Mouse (Mus musculus) embryonic facial prominence, embryonic 10.5 days (tissue): Measurements from ENCODE around the gene Fcna. TPM values are rescaled to one million over a fixed set of nuclear protein-coding genes. Genes with fewer than 3 reads are reported as not detected.

Experiments
- DNase-seq: peaks from one replicate; pipeline ENCODE4 v3.0.0-alpha.2; 2017; ENCODE audit warnings: low spot score
- H3K27ac ChIP-seq: fragments of 300-500 bp; sonication (generic); replicated peaks from 2 replicates; pipeline ENCODE4 v1.5.1; 2016; ENCODE audit warnings: mild to moderate bottlenecking
- H3K27me3 ChIP-seq: fragments of 300-500 bp; sonication (generic); replicated peaks from 2 replicates; pipeline ENCODE4 v1.6.1; 2016; ENCODE audit warnings: low read depth, mild to moderate bottlenecking; ENCODE audit not compliant: poor library complexity, severe bottlenecking
- H3K36me3 ChIP-seq: fragments of 300-500 bp; sonication (generic); replicated peaks from 2 replicates; pipeline ENCODE4 v1.6.1; 2016; ENCODE audit warnings: mild to moderate bottlenecking, moderate library complexity
- H3K4me1 ChIP-seq: fragments of 300-500 bp; sonication (generic); 2 replicates; pipeline ENCODE4 v1.6.1; 2016
- H3K4me3 ChIP-seq: fragments of 300-500 bp; sonication (generic); 2 replicates; pipeline ENCODE4 v1.5.1; 2016; ENCODE audit warnings: mild to moderate bottlenecking, moderate library complexity
- H3K9me3 ChIP-seq: fragments of 300-500 bp; sonication (generic); 2 replicates; pipeline ENCODE4 v1.6.1; 2016; ENCODE audit warnings: mild to moderate bottlenecking
- WGBS: fragments of 180-500 bp; shearing (Covaris S2); methylation state at CpG from one replicate; pipeline ENCODE4 v1.1.7; 2016; 5-methylcytosine and 5-hydroxymethylcytosine counted together
- polyA plus RNA-seq: library from polyadenylated mRNA; unstranded; fragments of >200 nt; fragmentation: Nextera tagmentation; extraction: Ambion mirVana; gene quantifications from 2 replicates; pipeline ENCODE4 v1.2.1, GENCODE M21; 2016

The Fcna gene
- polyA plus RNA-seq, 1 experiment from 2014 or later: 0.49 TPM

DNA sequence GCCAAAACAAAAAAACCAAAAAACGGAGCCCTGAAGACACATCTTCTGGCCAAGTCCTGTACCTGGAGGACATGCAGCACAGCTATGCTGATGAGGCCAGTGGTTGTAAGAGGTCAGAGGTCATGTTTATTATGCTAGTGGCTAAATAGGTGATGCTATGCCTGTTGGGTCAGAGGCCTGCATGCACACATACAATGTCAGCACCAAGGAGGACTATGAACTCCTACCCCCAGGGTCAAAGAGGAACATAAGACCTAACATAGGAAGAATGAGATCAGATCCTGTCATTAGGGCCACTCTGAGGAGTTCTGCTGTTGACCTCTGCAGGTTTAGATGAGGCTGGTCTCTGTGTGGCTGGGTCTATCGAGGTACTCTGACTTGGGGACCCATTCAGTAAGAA is 27.8 kb downstream of the Fcna start:
- WGBS: 87% methylated on average over 2 of the region's 2 CpGs
- no peak overlapping the region for H3K4me3 ChIP-seq
- no peak overlapping the region for H3K27ac ChIP-seq
- no peak for DNase-seq
- H3K27me3 ChIP-seq: no peaks in the 10 kb centered on the region
- no peaks in the 10 kb centered on the region for H3K9me3 ChIP-seq
- H3K4me1 ChIP-seq: no peaks in the 10 kb centered on the region
- H3K36me3 ChIP-seq: peaks cover 96% of the 10 kb centered on the region

DNA sequence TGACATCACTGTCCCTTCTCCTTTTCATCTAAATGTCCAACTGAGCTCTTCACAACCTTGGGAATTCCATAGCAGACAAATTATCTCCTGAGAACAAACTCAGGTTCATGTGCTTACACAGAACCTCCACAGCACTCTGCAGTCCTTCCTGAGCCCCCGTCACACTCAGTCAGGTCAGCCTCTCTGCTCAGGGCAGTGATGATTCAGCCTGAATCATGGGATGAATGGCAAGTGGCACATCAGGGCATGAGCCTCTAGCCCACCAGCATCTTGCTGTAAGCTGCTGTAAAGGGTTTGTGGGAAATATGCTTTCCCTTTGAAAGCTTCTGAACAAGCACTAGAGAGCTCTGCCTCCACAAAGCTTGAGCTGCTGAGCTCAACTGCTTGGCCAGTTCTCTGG is 29.1 kb downstream of the Fcna start:
- H3K27me3 ChIP-seq: no peaks in the 10 kb centered on the region
- no peak for DNase-seq
- H3K36me3 ChIP-seq: peaks cover 99% of the 10 kb centered on the region
- WGBS: 88% methylated on average over 1 of the region's 1 CpGs
- no peak overlapping the region for H3K27ac ChIP-seq
- H3K4me1 ChIP-seq: no peaks in the 10 kb centered on the region
- no peak overlapping the region for H3K4me3 ChIP-seq
- H3K9me3 ChIP-seq: no peaks in the 10 kb centered on the region

DNA sequence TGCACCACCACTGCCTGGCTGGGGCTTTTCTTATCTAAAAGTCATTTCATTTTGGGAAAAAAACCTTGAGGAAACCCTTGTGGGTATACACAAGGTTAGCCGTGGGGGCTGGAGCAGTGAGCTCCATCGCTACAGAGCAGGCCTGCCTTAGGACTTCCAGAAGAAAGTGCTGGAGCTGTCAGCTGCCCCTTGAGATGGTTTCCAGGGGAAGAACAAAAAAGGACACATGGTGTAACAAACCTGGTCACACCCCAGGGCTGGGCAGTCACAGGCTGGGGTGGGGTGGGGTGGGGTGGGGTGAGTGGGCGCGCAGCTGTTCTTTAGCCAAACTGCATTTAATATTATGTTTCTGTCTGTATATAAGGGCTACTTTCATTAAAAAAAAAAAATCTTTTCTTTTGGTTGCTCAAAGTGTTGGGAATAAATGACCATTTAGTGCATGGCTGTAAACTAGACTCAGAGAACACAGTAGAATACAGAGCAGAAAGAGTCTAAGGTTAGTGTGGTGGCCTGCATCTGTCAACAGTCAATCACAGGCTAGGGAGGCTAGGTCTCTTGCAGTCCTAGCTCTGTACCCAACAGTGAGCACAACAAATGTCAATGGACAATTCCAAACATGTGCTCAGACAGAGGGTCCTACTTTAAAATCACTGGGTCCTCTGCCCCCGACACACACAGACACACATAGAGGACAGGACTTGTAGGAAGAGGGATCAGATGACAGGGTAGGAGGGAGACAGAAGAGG is 30.9 kb downstream of the Fcna start:
- Histone ChIP-seq H3K36me3 (peaks cover 99% of the 10 kb centered on the region), H3K27me3 (no peaks in the 10 kb centered on the region), H3K27ac (no peak overlapping the region), H3K4me3 (no peak overlapping the region), H3K4me1 (no peaks in the 10 kb centered on the region), H3K9me3 (no peaks in the 10 kb centered on the region)
- WGBS: 94% methylated on average over 5 of the region's 5 CpGs
- no peak for DNase-seq

DNA sequence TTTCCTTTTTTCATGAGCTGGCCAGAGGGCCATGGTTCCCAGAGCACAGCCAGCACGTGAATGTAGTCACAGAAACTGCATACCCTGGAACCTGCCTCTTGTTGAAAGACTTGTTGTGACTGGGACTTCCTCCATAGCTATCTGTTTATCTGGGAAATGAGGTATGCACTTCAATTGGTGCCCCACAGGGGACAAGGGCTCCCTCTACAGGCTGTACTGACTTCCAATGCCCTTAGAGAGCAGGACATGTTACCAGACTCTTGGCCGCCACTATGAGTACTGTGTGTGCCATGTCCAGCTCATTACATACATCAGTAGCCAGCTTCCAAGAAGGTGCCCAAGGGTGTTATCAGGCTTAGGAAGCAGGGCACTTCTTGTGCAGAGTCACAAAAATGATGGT is 36.0 kb downstream of the Fcna start:
- WGBS: 84% methylated on average over 2 of the region's 2 CpGs
- peaks cover 99% of the 10 kb centered on the region for H3K36me3 ChIP-seq
- H3K27ac ChIP-seq: no peak overlapping the region
- H3K9me3 ChIP-seq: no peaks in the 10 kb centered on the region
- DNase-seq: no peak
- H3K4me1 ChIP-seq: no peaks in the 10 kb centered on the region
- no peaks in the 10 kb centered on the region for H3K27me3 ChIP-seq
- H3K4me3 ChIP-seq: no peak overlapping the region

DNA sequence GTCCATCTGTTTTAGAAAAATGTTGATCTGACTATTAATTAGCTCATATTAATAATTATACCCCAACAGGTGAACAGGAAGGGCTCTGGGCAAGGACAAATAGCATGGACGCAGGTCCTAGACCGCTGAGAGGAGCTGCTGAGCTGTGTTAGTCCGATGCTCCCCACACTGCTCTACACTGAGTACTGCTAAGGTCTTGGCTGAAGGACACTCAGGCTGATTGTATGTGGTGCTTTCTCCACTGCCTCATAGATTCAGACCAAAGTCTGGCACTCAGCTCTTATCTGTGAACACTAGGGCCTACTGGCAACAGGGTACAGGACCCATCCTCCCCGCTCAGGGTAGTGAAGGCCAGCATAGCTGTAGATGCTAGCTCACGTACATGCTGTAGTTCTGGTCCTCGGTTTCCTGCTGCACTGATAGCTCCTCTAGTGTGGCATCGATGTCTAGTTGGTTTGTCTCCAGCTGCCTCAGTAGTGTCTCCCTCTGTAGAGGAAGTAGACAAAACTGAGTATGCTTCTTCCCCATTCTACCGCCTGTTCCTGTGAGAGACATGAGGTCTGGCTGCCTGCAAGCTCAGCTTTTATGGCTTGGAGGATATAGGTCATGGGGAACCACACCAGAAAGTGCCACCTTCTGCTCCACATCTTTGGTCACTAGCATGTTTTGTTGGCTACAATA is 39.5 kb downstream of the Fcna start:
- H3K4me1 ChIP-seq: no peaks in the 10 kb centered on the region
- peaks cover 100% of the 10 kb centered on the region for H3K36me3 ChIP-seq
- 93% methylated on average over 8 of the region's 8 CpGs for WGBS
- H3K27ac ChIP-seq: no peak overlapping the region
- H3K9me3 ChIP-seq: no peaks in the 10 kb centered on the region
- DNase-seq: no peak
- no peak overlapping the region for H3K4me3 ChIP-seq
- no peaks in the 10 kb centered on the region for H3K27me3 ChIP-seq

DNA sequence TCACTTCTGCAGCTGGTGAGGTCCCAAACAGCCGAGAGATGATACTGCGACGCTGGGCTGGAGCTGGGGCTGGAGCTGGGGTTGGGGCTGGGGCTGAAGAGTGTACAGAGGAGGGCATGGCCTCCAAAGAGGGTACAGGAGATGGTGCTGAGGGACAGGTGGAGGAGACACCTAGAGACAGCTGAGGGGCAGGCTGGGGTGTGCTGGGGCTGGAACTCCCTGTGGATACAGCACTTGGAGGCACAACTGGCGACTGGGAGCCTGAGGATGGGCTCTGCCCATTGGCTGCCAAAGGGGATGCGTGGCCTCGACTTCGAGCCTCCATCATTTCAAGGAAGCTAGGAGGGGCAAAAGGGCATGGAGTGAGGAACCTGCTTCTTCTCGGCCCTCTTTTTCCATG is 40.5 kb downstream of the Fcna start:
- Histone ChIP-seq H3K4me3 (no peak overlapping the region), H3K27ac (no peak overlapping the region), H3K27me3 (no peaks in the 10 kb centered on the region), H3K36me3 (peaks cover 96% of the 10 kb centered on the region), H3K4me1 (peaks cover 9% of the 10 kb centered on the region), H3K9me3 (no peaks in the 10 kb centered on the region)
- no peak for DNase-seq
- 95% methylated on average over 8 of the region's 8 CpGs for WGBS

DNA sequence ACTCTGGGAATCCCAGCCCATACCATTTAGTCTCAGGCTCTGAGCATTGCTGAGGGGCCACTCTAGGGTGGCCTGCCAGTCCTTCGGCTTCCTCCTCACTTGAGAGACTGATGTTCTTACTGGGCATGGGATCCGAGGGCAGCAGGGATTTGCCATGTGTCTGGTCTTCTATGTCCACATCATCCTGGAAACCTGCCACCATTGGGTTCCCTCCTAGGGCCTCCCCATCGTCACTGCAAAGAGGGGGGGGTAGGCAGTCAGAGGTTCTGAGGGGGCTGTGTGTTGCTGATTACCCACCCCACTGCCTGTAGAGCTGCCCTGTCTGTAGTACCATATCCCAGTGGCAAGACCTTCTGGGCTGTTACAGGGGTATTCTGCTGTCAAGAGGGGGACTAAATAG is 42.2 kb downstream of the Fcna start:
- Histone ChIP-seq H3K27me3 (peaks cover 8% of the 10 kb centered on the region), H3K27ac (no peak overlapping the region), H3K4me3 (no peak overlapping the region), H3K36me3 (peaks cover 79% of the 10 kb centered on the region), H3K9me3 (no peaks in the 10 kb centered on the region), H3K4me1 (peaks cover 22% of the 10 kb centered on the region)
- no peak for DNase-seq
- WGBS: 88% methylated on average over 3 of the region's 3 CpGs

DNA sequence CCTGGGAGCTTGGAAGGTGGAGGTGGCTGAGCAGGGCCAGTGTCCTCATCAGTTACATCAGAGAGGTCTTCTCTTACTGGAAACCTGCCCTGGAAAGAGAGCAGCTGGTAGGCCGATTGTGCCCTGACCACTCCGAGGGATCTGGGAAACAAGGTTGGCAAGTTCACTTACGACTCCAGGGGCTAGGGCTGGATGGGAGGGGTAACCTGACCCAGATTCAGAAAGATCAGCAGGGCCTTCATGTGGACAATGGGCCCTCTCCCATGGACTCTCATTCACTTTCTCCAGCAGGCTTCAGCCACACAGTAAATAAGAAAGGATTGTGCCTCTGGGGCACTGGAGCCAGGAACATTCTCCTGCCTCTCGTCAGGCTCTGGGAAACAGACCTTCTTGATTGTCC is 43.0 kb downstream of the Fcna start:
- peaks cover 72% of the 10 kb centered on the region for H3K36me3 ChIP-seq
- H3K4me1 ChIP-seq: peaks cover 23% of the 10 kb centered on the region
- peaks cover 16% of the 10 kb centered on the region for H3K27me3 ChIP-seq
- H3K9me3 ChIP-seq: no peaks in the 10 kb centered on the region
- no peak overlapping the region for H3K27ac ChIP-seq
- H3K4me3 ChIP-seq: no peak overlapping the region
- no peak for DNase-seq
- 81% methylated on average over 4 of the region's 4 CpGs for WGBS

DNA sequence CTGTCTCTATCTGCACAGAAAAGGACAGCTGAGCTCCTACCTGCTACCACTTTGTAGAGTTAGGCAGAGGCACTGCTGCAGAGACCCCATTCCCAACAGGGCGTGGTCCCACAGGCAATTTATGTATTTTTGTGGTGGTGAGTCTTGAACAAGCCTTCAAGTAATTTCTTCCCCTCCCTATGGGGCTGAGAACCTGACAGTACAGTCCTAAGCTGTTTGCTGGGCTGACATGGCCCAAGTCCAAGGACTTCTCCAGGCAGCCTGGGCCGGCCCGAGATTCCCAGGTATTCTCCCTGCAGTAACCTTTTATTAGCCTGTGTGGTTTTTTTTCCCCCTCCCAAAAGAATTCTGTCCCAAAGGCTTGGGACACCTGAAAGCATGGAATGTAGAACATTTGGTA is 43.7 kb downstream of the Fcna start:
- WGBS: 94% methylated on average over 3 of the region's 3 CpGs
- no peak for DNase-seq
- Histone ChIP-seq H3K9me3 (no peaks in the 10 kb centered on the region), H3K4me3 (no peak overlapping the region), H3K4me1 (peaks cover 30% of the 10 kb centered on the region), H3K27ac (no peak overlapping the region), H3K36me3 (peaks cover 65% of the 10 kb centered on the region), H3K27me3 (peaks cover 23% of the 10 kb centered on the region)

DNA sequence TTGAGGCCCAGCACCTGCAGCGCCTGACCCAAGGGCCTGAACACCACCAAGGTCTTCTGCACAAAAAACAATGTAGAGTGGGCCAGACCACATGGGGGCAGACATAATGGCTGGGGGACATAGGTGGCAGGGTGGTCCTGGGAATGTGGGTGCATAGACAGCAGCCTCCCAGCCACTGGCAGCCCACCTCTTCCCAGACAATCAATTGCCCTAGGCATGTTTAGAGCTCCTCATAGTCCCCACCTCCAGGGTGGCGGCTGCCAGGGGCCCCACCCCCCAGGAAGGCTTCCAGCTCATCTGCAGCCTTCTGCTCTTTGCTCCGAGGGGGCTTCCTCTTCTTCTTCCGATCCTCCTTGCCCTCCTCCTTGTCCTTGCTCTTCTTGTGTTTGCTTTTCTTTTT is 44.3 kb downstream of the Fcna start:
- H3K36me3 ChIP-seq: peaks cover 59% of the 10 kb centered on the region
- peaks cover 36% of the 10 kb centered on the region for H3K4me1 ChIP-seq
- DNase-seq: no peak
- no peak overlapping the region for H3K4me3 ChIP-seq
- WGBS: 60% methylated on average over 4 of the region's 4 CpGs
- no peaks in the 10 kb centered on the region for H3K9me3 ChIP-seq
- H3K27me3 ChIP-seq: peaks cover 29% of the 10 kb centered on the region
- no peak overlapping the region for H3K27ac ChIP-seq

DNA sequence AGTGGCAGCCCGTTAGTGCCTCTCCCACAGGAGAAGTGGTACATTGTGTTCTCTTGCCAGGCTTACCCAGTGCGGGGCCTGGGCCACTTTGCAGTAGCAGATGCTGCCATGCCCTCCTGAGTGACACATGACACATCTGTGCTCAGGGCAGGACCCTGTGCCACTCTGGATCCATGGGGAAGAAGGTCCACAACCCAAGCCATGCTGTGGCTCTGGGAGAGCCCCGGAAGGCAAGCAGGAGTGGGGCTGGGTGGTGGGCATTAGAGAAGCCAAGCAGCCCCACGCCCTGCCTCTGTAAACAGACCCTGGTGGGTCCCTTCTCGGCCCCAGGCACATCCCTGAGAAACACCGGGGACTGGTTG is 44.7 kb downstream of the Fcna start:
- peaks cover 41% of the 10 kb centered on the region for H3K4me1 ChIP-seq
- 87% methylated on average over 6 of the region's 6 CpGs for WGBS

DNA sequence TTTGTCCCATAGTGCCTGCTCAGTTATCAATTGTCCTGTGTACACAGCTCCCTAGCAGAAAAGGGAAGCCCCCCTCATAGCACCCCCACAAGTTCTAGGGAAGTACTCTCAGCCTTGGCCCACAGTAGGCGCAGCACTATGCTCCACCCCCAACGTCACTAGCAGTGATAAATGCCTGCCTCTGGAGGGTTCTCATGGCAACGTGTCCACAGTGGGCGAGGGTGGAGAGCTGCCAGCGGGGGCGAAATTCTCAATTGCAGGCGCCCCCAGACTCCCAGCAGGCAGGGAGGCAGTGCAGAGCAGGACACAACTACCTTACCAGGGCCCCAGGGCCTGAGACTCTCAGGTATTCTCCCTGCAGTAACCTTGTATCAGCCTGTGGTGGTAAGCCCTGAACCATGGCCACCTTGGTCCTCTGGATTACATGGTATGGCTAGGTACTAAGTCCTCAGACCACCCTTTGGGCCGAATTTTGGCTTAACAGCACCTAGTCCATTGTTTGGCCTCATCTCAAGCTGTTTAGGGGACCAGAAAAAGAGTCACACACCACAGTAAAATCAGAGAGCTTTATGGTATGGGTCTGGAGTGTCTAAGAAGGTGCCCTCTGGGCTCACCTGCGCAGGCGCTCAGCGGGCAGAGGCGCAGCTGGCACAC is 45.2 kb downstream of the Fcna start:
- WGBS: 62% methylated on average over 12 of the region's 12 CpGs
- Histone ChIP-seq H3K27ac (no peak overlapping the region), H3K36me3 (peaks cover 49% of the 10 kb centered on the region), H3K9me3 (no peaks in the 10 kb centered on the region), H3K4me1 (peaks cover 46% of the 10 kb centered on the region), H3K27me3 (peaks cover 39% of the 10 kb centered on the region), H3K4me3 (no peak overlapping the region)
- peak; percentile 13 for DNase-seq

More for the DNA sequence above, 44.7 kb downstream of the Fcna start:
- H3K36me3 ChIP-seq: peaks cover 54% of the 10 kb centered on the region
- no peak for DNase-seq
- H3K27ac ChIP-seq: no peak overlapping the region
- H3K9me3 ChIP-seq: no peaks in the 10 kb centered on the region
- peaks cover 33% of the 10 kb centered on the region for H3K27me3 ChIP-seq
- no peak overlapping the region for H3K4me3 ChIP-seq

DNA sequence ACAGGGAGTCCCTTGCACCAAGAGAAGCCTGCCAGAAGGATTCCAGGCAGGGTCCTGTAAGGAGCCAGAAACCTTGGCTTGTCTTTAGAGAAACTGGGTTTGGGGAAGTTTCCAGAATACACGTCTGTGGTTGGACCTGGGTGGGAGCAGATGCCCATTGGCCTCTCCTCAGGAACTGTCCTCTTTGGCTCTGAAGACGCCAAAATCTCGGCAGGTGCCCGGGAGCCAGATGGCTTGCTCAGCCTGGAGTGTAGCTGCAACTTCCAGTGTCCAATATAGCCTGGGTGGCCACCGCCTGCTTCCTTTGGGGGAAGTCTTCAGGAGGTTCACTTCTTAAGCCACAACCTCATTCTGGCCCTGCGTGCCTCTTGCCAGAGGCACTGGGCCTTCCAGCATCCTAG is 45.9 kb downstream of the Fcna start:
- DNase-seq: no peak
- Histone ChIP-seq H3K4me1 (peaks cover 53% of the 10 kb centered on the region), H3K9me3 (no peaks in the 10 kb centered on the region), H3K27me3 (peaks cover 45% of the 10 kb centered on the region), H3K36me3 (peaks cover 42% of the 10 kb centered on the region), H3K4me3 (peak overlapping the region; percentile 51; the same call in 1 of the 2 replicates), H3K27ac (no peak overlapping the region)
- 42% methylated on average over 6 of the region's 6 CpGs for WGBS
